Mouse (Mus musculus): ENCODE data around the gene Scn4b. TPM values are rescaled to one million over a fixed set of nuclear protein-coding genes. Genes with fewer than 3 reads are reported as not detected.

Scn4b gene
- polyA plus RNA-seq, 1 experiment from 2014 or later, result 0.05 TPM

DNA sequence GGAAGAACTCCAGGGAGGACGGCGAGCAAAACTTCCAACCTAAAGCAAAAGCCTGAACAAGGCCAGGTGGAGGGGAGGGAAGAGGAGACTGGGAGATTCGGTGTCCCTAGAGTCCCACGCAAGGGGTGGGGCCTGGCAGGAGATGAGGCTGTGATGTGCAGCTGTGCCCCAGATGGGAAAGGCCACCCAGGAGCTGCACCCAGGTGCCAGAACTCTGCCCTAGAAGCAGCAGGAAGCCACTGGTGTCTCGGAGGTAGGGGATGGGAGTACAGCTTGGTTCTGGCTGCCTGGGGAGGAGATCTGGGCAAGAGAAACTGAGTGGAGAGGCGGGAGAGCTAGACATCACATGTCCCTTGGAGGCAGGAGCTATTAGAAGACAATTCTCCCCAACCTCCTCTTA is 17.2 kb upstream of the Scn4b start:
- Histone ChIP-seq H3K27ac (replicated peaks; ENCODE audit: low read depth, low read length) (no peak overlapping the region), H3K27me3 (ENCODE audit: control insufficient read depth, insufficient read depth, low read length) (no peaks in the 10 kb centered on the region), H3K4me3 (replicated peaks; ENCODE audit: low read depth, low read length) (no peak overlapping the region), H3K4me1 (ENCODE audit: control insufficient read depth, insufficient read depth, low read length) (peaks cover 26% of the 10 kb centered on the region), H3K9me3 (ENCODE audit: control insufficient read depth, low read length) (no peaks in the 10 kb centered on the region), H3K9ac (replicated peaks; ENCODE audit: low read length) (no peak overlapping the region), H3K36me3 (ENCODE audit: control insufficient read depth, insufficient read depth, low read length) (peaks cover 10% of the 10 kb centered on the region), H3K4me2 (ENCODE audit: low read length) (no peak overlapping the region)
- DNase-seq, result no peak
- 65% methylated on average over 6 of the region's 6 CpGs for WGBS
- ATAC-seq (ENCODE audit: low FRiP score, low TSS enrichment), result no peak

DNA sequence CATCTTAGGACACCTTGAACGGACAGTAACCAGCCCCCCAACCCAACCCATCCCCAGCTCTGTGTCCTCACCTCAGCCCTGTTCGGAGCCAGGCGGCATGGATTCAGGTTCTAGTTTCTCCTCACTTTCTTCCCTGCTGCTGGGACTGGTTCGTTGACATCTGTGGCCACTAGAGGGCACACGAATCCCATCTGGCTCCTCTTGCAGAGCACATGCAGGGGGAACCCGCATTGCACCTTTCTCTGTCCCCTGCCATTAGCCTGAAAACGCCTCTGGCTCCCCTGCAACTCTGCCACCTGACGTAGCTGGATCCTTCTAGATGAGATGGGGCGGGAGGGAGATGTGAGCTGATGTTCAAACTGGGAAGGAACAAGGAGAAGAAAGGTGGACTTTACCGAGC is 16.4 kb upstream of the Scn4b start:
- DNase-seq (peak; percentile 88), ATAC-seq (ENCODE audit: low FRiP score, low TSS enrichment) (peak; percentile 49; the same call in 1 of the 2 replicates)
- Histone ChIP-seq H3K4me1 (ENCODE audit: control insufficient read depth, insufficient read depth, low read length) (peaks cover 23% of the 10 kb centered on the region), H3K9me3 (ENCODE audit: control insufficient read depth, low read length) (no peaks in the 10 kb centered on the region), H3K36me3 (ENCODE audit: control insufficient read depth, insufficient read depth, low read length) (peaks cover 15% of the 10 kb centered on the region), H3K27me3 (ENCODE audit: control insufficient read depth, insufficient read depth, low read length) (no peaks in the 10 kb centered on the region), H3K4me2 (ENCODE audit: low read length) (peak overlapping the region; percentile 38), H3K4me3 (replicated peaks; ENCODE audit: low read depth, low read length) (peak overlapping the region; percentile 7; the same call in 1 of the 2 replicates), H3K27ac (replicated peaks; ENCODE audit: low read depth, low read length) (no peak overlapping the region), H3K9ac (replicated peaks; ENCODE audit: low read length) (no peak overlapping the region)
- WGBS, result 4% methylated on average over 10 of the region's 10 CpGs

DNA sequence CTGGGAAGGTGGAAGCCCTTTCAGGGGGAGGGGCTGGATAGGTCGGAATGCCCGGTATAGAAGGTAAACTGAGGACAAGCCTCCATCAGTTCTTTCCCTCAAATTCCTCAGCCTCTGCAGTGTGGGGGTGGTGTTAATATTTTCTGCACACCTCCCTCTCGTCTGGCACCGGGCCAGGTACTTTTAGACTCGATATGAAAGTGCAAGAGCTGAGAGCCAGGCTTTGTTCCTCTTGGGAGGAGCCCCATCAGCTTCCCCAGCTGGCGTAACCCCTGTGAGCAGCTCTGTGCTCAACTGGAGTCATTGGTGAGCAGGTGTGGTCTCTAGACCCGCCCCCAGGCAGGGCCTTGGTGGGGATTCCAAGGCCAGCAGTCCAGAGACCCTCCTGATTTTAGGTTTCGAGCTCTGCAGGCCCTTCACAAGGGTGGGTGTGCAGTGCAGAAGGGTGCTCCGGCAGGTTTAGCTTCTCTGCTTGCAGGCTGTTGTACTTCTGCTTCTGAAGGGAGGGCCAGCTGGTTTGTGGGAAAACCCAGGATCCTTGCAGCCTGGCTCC is 15.9 kb upstream of the Scn4b start:
- Histone ChIP-seq H3K36me3 (ENCODE audit: control insufficient read depth, insufficient read depth, low read length) (peaks cover 18% of the 10 kb centered on the region), H3K4me2 (ENCODE audit: low read length) (peak overlapping the region; percentile 38), H3K4me3 (replicated peaks; ENCODE audit: low read depth, low read length) (peak overlapping the region; percentile 7; the same call in 1 of the 2 replicates), H3K9ac (replicated peaks; ENCODE audit: low read length) (0 out of 2 replicates have a peak overlapping the region, but pooled peaks have one; percentile 24), H3K27me3 (ENCODE audit: control insufficient read depth, insufficient read depth, low read length) (no peaks in the 10 kb centered on the region), H3K27ac (replicated peaks; ENCODE audit: low read depth, low read length) (no peak overlapping the region), H3K9me3 (ENCODE audit: control insufficient read depth, low read length) (no peaks in the 10 kb centered on the region), H3K4me1 (ENCODE audit: control insufficient read depth, insufficient read depth, low read length) (peaks cover 23% of the 10 kb centered on the region)
- 28% methylated on average over 9 of the region's 9 CpGs for WGBS
- no peak for DNase-seq
- ATAC-seq (ENCODE audit: low FRiP score, low TSS enrichment), result 0 out of 2 replicates have a peak, but pooled peaks have one; percentile 25

DNA sequence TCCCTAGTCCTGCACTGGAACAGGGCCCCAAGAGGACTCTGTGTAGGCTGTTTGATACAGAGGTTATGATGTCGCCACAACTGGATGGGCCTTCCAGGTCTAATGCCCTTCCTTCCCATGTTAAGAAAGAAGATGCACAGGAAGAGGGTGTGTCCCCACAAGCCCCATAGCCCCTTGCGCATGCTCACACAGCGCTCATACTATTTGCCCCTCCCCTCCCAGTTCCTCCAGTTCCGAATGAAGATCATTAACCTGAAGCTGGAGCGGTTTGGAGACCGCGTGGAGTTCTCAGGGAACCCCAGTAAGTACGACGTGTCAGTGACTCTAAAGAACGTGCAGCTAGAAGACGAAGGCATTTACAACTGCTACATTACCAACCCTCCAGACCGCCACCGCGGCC is 13.0 kb upstream of the Scn4b start:
- ATAC-seq (ENCODE audit: low FRiP score, low TSS enrichment), result no peak
- Histone ChIP-seq H3K27me3 (ENCODE audit: control insufficient read depth, insufficient read depth, low read length) (no peaks in the 10 kb centered on the region), H3K9ac (replicated peaks; ENCODE audit: low read length) (no peak overlapping the region), H3K9me3 (ENCODE audit: control insufficient read depth, low read length) (no peaks in the 10 kb centered on the region), H3K4me2 (ENCODE audit: low read length) (no peak overlapping the region), H3K27ac (replicated peaks; ENCODE audit: low read depth, low read length) (no peak overlapping the region), H3K4me1 (ENCODE audit: control insufficient read depth, insufficient read depth, low read length) (peaks cover 13% of the 10 kb centered on the region), H3K4me3 (replicated peaks; ENCODE audit: low read depth, low read length) (no peak overlapping the region), H3K36me3 (ENCODE audit: control insufficient read depth, insufficient read depth, low read length) (peaks cover 18% of the 10 kb centered on the region)
- 93% methylated on average over 14 of the region's 14 CpGs for WGBS
- DNase-seq, result no peak

GRCm38 (mm10) chr9:45126941-45127340 is 11.3 kb upstream of the Scn4b start:
- ATAC-seq (ENCODE audit: low FRiP score, low TSS enrichment), result no peak
- Histone ChIP-seq H3K9ac (replicated peaks; ENCODE audit: low read length) (no peak overlapping the region), H3K4me1 (ENCODE audit: control insufficient read depth, insufficient read depth, low read length) (peaks cover 5% of the 10 kb centered on the region), H3K27me3 (ENCODE audit: control insufficient read depth, insufficient read depth, low read length) (no peaks in the 10 kb centered on the region), H3K27ac (replicated peaks; ENCODE audit: low read depth, low read length) (no peak overlapping the region), H3K9me3 (ENCODE audit: control insufficient read depth, low read length) (no peaks in the 10 kb centered on the region), H3K4me2 (ENCODE audit: low read length) (no peak overlapping the region), H3K36me3 (ENCODE audit: control insufficient read depth, insufficient read depth, low read length) (peaks cover 18% of the 10 kb centered on the region), H3K4me3 (replicated peaks; ENCODE audit: low read depth, low read length) (no peak overlapping the region)
- DNase-seq, result no peak
- WGBS, result 59% methylated on average over 7 of the region's 7 CpGs

GRCm38 (mm10) chr9:45130119-45130518 is 8.1 kb upstream of the Scn4b start:
- no peak overlapping the region for H3K27ac ChIP-seq (replicated peaks; ENCODE audit: low read depth, low read length)
- no peak overlapping the region for H3K9ac ChIP-seq (replicated peaks; ENCODE audit: low read length)
- peaks cover 16% of the 10 kb centered on the region for H3K36me3 ChIP-seq (ENCODE audit: control insufficient read depth, insufficient read depth, low read length)
- no peak overlapping the region for H3K4me3 ChIP-seq (replicated peaks; ENCODE audit: low read depth, low read length)
- peaks cover 10% of the 10 kb centered on the region; the same call in 1 of the 2 replicates for H3K27me3 ChIP-seq (ENCODE audit: control insufficient read depth, insufficient read depth, low read length)
- H3K4me2 ChIP-seq (ENCODE audit: low read length), result no peak overlapping the region
- DNase-seq, result no peak
- no peaks in the 10 kb centered on the region for H3K4me1 ChIP-seq (ENCODE audit: control insufficient read depth, insufficient read depth, low read length)
- WGBS, result 80% methylated on average over 3 of the region's 3 CpGs
- no peak for ATAC-seq (ENCODE audit: low FRiP score, low TSS enrichment)
- no peaks in the 10 kb centered on the region for H3K9me3 ChIP-seq (ENCODE audit: control insufficient read depth, low read length)

DNA sequence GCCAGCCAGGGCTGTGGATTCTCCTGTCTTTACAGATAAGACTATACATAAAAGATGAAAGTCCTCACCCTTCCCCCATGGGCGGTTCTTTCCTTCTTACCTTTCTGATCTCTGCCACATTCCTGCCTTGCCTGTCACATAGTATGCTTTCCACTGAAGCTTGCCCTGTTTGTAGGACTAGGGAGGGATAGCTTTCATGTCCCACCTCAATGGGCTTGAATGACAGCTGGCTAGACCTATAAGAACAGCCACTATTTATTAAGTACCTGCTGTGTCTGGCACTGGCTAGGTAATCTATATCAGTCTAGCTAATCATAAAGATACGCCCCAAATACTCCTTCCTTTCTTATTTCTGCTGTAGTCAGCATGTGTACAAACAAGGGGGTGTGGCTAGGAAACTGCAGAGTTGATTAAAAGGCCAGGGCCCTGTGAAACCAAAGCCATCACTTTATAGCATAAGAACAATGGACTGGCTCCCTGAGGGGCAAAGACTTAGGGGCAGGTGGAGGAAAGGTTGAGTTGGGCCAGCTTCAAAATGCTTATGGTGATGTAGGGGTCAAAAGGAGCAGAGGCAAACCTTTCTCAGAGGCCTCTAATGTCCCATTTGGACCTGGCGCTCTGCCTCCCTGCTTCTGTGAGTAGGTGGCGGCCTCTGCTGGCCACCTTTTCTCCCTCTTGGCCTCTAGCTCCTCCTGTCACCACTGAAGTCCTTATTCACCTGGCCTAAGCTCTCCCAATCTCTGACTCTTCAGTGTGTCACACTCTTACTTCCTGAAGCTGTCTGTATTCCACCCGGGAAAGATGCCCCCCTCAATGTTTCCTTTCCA is 4.5 kb upstream of the Scn4b start:
- ATAC-seq (ENCODE audit: low FRiP score, low TSS enrichment), result no peak
- Histone ChIP-seq H3K4me2 (ENCODE audit: low read length) (no peak overlapping the region), H3K27ac (replicated peaks; ENCODE audit: low read depth, low read length) (no peak overlapping the region), H3K36me3 (ENCODE audit: control insufficient read depth, insufficient read depth, low read length) (no peaks in the 10 kb centered on the region), H3K9ac (replicated peaks; ENCODE audit: low read length) (no peak overlapping the region), H3K4me3 (replicated peaks; ENCODE audit: low read depth, low read length) (no peak overlapping the region), H3K9me3 (ENCODE audit: control insufficient read depth, low read length) (no peaks in the 10 kb centered on the region), H3K4me1 (ENCODE audit: control insufficient read depth, insufficient read depth, low read length) (peaks cover 5% of the 10 kb centered on the region; the same call in 1 of the 2 replicates), H3K27me3 (ENCODE audit: control insufficient read depth, insufficient read depth, low read length) (peaks cover 44% of the 10 kb centered on the region)
- WGBS, result 21% methylated on average over 5 of the region's 5 CpGs
- peak; percentile 66 for DNase-seq

DNA sequence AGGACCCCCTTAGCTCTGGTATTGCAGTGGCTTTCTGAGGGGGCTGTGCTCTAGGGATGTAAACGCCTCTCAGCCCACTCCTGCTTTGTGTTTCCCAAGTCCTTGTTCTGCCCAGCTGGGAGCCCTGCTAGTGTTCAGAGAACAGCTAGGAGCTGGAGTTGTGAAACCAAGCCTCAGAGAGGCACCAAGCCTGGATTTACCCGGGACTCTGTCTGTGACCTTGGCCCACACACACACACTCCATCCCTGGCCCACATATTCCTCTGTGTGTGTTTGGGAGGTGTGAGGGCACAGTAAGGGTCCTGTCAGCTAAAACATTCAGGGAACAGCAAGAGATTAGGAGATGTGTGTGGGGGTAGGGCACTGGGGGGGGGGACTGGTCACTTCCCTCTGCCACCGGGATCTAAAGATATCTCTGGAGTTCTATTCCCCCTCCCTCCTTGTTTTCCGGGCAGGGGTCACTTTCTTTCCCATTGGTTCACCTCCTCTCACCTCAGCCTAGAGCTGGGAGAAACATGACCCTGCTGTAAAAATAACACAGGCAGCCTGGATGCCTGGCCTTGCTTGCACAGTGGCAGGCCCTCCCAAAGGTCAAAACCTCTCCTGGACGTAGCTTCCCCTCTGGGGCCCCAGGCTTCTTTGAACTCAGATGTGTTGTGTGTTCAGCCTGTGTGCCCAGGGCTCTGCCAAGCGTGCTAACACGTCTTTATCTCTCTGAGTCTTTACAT is 1.6 kb upstream of the Scn4b start:
- no peak for ATAC-seq (ENCODE audit: low FRiP score, low TSS enrichment)
- peaks cover 71% of the 10 kb centered on the region for H3K27me3 ChIP-seq (ENCODE audit: control insufficient read depth, insufficient read depth, low read length)
- 13% methylated on average over 7 of the region's 7 CpGs for WGBS
- H3K36me3 ChIP-seq (ENCODE audit: control insufficient read depth, insufficient read depth, low read length), result no peaks in the 10 kb centered on the region
- no peaks in the 10 kb centered on the region for H3K9me3 ChIP-seq (ENCODE audit: control insufficient read depth, low read length)
- no peak overlapping the region for H3K9ac ChIP-seq (replicated peaks; ENCODE audit: low read length)
- H3K27ac ChIP-seq (replicated peaks; ENCODE audit: low read depth, low read length), result no peak overlapping the region
- peaks cover 7% of the 10 kb centered on the region; the same call in 1 of the 2 replicates for H3K4me1 ChIP-seq (ENCODE audit: control insufficient read depth, insufficient read depth, low read length)
- H3K4me2 ChIP-seq (ENCODE audit: low read length), result no peak overlapping the region
- H3K4me3 ChIP-seq (replicated peaks; ENCODE audit: low read depth, low read length), result no peak overlapping the region
- no peak for DNase-seq

All from midbrain, embryonic 14.5 days (tissue).